Mouse (Mus musculus) inflammation-experienced regulatory T-cells, adult 16 weeks (primary cell): Measurements from ENCODE around the gene Spata20. TPM values are rescaled to one million over a fixed set of nuclear protein-coding genes. Genes with fewer than 3 reads are reported as not detected.

Source experiments
- polyA plus RNA-seq: library from polyadenylated mRNA; unstranded; fragments of 100-300 nt; shearing (Covaris generic); gene quantifications from one replicate; pipeline ENCODE4 v1.2.1, GENCODE M21; 2017

Gene Spata20
- not detected for polyA plus RNA-seq

GRCm38 (mm10) chr11:94486001-94486400, at the start of gene Spata20:
Gene Spata20, minus strand, starts transcription at chr11:94486179.

GRCm38 (mm10) chr11:94521219-94521843, 35.4 kb upstream of the Spata20 start, which contains the start of gene Mycbpap:
Gene Mycbpap, minus strand, starts transcription at chr11:94521742.

DNA sequence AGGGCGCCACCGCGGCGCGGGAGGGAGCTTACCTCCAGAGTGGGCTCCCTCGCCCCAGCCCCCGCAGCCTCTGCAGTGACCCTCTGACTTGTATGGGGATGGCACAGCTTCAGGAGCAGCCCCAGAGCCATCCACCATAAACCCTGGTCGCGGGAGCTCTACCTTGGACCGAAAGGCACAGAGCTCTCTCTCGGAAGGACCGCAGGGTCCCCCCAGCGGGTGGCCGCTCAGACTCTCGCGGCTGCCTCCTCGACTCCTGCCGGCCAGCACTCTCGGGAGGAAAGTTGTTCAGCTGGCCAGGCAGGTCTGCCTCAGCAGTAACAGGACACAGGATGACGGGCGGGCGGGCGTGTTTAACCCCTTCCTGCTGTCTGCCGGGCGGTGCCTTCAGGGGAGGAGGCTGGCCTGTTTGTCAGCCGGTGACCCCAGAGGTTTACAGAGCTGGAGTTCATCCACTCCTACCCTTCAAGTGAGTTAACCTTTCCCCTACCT, 13.7 kb upstream of the Spata20 start, which contains the start of gene Epn3:
Gene Epn3, minus strand, starts transcription at position 314 of the 492 bp plus-strand sequence.

GRCm38 (mm10) chr11:94473707-94474543, 12.1 kb downstream of the Spata20 start, which contains the start of gene Cacna1g:
Gene Cacna1g, minus strand, starts transcription at chr11:94474198.

Other genes starting within 250 kb of the Spata20 start
- 0.11 TPM for gene Wfikkn2, start 240.2 kb downstream of the Spata20 start, polyA plus RNA-seq
- 0.51 TPM for gene Gm21885, start 204.3 kb downstream of the Spata20 start, polyA plus RNA-seq
- 97.1 TPM for gene Luc7l3, start 164.2 kb downstream of the Spata20 start, polyA plus RNA-seq
- gene Ankrd40, start 158.2 kb downstream of the Spata20 start, polyA plus RNA-seq: 8.1 TPM
- 7.7 TPM for gene Abcc3, start 93.2 kb downstream of the Spata20 start, polyA plus RNA-seq
- not detected for gene Cacna1g, start 12.0 kb downstream of the Spata20 start, polyA plus RNA-seq
- gene Epn3, start 13.8 kb upstream of the Spata20 start, polyA plus RNA-seq: not detected
- not detected for gene Mycbpap, start 35.6 kb upstream of the Spata20 start, polyA plus RNA-seq
- 3.8 TPM for gene Rsad1, start 63.1 kb upstream of the Spata20 start, polyA plus RNA-seq
- 0.40 TPM for gene Chad, start 78.9 kb upstream of the Spata20 start, polyA plus RNA-seq
- gene Acsf2, start 115.7 kb upstream of the Spata20 start, polyA plus RNA-seq: 8.7 TPM
- gene Lrrc59, start 143.6 kb upstream of the Spata20 start, polyA plus RNA-seq: 16.5 TPM
- 56.4 TPM for gene Mrpl27, start 167.6 kb upstream of the Spata20 start, polyA plus RNA-seq
- 1.8 TPM for gene Eme1, start 167.8 kb upstream of the Spata20 start, polyA plus RNA-seq
- gene Xylt2, start 191.3 kb upstream of the Spata20 start, polyA plus RNA-seq: 27.4 TPM
- not detected for gene Gm11541, start 218.3 kb upstream of the Spata20 start, polyA plus RNA-seq